Mouse (Mus musculus): ENCODE results near the gene Gm5662. TPM values are rescaled to one million over a fixed set of nuclear protein-coding genes. Genes with fewer than 3 reads are reported as not detected.

The Gm5662 gene
- not detected in 2 replicates for polyA plus RNA-seq (2012; rRNA removed; ENCODE audit: low replicate concordance)

DNA sequence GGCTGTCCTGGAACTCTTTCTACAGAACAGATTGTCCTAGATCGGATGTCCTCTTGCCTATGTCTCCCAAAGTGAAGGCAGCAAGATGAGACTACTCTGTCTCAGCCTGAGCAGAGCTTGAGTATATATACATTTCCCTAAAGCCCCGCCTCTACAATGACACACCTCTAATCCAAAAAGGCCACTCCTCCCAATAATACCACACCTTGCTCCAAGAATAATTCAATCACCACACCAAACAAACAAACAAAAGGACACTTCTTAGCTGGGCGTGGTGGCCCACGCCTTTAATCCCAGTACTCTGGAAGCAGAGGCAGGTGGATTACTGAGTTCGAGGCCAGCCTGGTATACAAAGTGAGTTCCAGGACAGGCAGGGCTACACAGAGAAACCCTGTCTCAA is at the start of gene Gm5662:
Gene Gm5662 (minus strand): TSS at position 101 of the 400 bp plus-strand sequence.

GRCm38 (mm10) chr12:88323926-88324325 is 49.6 kb upstream of the Gm5662 start, which contains the start of gene Gm5039:
Gene Gm5039, minus strand, starts transcription at chr12:88324026.

GRCm38 (mm10) chr12:88250000-88250399 is 24.3 kb downstream of the Gm5662 start, which contains the start of gene Gm8332:
Gene Gm8332, minus strand, starts transcription at chr12:88250100.

Other genes starting within 250 kb of the Gm5662 start
- gene Gm2056, start 247.5 kb downstream of the Gm5662 start, polyA plus RNA-seq (2012; rRNA removed; ENCODE audit: low replicate concordance): not detected in 2 replicates
- not detected in 2 replicates for gene Gm16368, start 190.8 kb downstream of the Gm5662 start, polyA plus RNA-seq (2012; rRNA removed; ENCODE audit: low replicate concordance)
- gene Gm10436, start 92.4 kb downstream of the Gm5662 start, polyA plus RNA-seq (2012; rRNA removed; ENCODE audit: low replicate concordance): not detected in 2 replicates
- not detected in 2 replicates for gene Gm8332, start 24.4 kb downstream of the Gm5662 start, polyA plus RNA-seq (2012; rRNA removed; ENCODE audit: low replicate concordance)
- not detected in 2 replicates for gene Gm5039, start 49.5 kb upstream of the Gm5662 start, polyA plus RNA-seq (2012; rRNA removed; ENCODE audit: low replicate concordance)
- 14.1 and 15.5 TPM in 2 replicates for gene Adck1, start 86.1 kb upstream of the Gm5662 start, polyA plus RNA-seq (2012; rRNA removed; ENCODE audit: low replicate concordance)

Measured in duodenum, adult 2 months (tissue).